Mouse (Mus musculus) ES-Bruce4 (cell line): ENCODE measurements around the gene 1700017N19Rik. TPM values are rescaled to one million over a fixed set of nuclear protein-coding genes. Genes with fewer than 3 reads are reported as not detected.

Source experiments
- H3K27ac ChIP-seq: 2 replicates; pipeline ENCODE4 v1.5.1; 2012; ENCODE audit warnings: low read length, inconsistent platforms; ENCODE audit not compliant: insufficient read depth
- H3K27me3 ChIP-seq: 2 replicates; pipeline ENCODE4 v1.6.1; 2012; ENCODE audit warnings: mild to moderate bottlenecking, low read length, inconsistent platforms; ENCODE audit not compliant: control insufficient read depth, poor library complexity, insufficient read depth, severe bottlenecking
- H3K36me3 ChIP-seq: 2 replicates; pipeline ENCODE4 v1.6.1; 2012; ENCODE audit warnings: inconsistent platforms, mild to moderate bottlenecking, low read length, moderate library complexity; ENCODE audit not compliant: control insufficient read depth, poor library complexity, insufficient read depth, severe bottlenecking
- H3K4me1 ChIP-seq: one replicate; pipeline ENCODE4 v1.8.1; 2011; ENCODE audit warnings: low read length; ENCODE audit not compliant: control insufficient read depth, insufficient read depth
- H3K4me3 ChIP-seq: 2 replicates; pipeline ENCODE4 v1.5.1; 2011; ENCODE audit warnings: low read depth, mild to moderate bottlenecking, low read length
- H3K9ac ChIP-seq: 2 replicates; pipeline ENCODE4 v1.6.1; 2012; ENCODE audit warnings: low read depth, mild to moderate bottlenecking, inconsistent platforms; ENCODE audit not compliant: poor library complexity, severe bottlenecking
- H3K9me3 ChIP-seq: replicated peaks from 2 replicates; pipeline ENCODE4 v1.6.1; 2012; ENCODE audit warnings: mild to moderate bottlenecking, low read length, inconsistent platforms; ENCODE audit not compliant: control insufficient read depth, poor library complexity, insufficient read depth, severe bottlenecking
- CTCF ChIP-seq: IDR thresholded peaks from one replicate; pipeline ENCODE4 v1.8.1; 2011; ENCODE audit warnings: low read depth, low read length
- EP300 ChIP-seq: IDR thresholded peaks from 2 replicates; pipeline ENCODE4 v1.6.1; 2011; ENCODE audit warnings: low read depth, low read length; ENCODE audit not compliant: insufficient read depth
- POLR2A ChIP-seq: IDR thresholded peaks from one replicate; pipeline ENCODE4 v1.8.1; 2011; ENCODE audit warnings: low read length; ENCODE audit not compliant: insufficient read depth
- polyA plus RNA-seq: library from polyadenylated mRNA; stranded (reverse); fragments of >200 nt; gene quantifications from 2 replicates; pipeline ENCODE4 v1.2.4, GENCODE M21; 2011; ENCODE audit warnings: low read depth; ENCODE audit not compliant: missing spikeins, insufficient read depth, insufficient read length

Gene 1700017N19Rik
- polyA plus RNA-seq, 1 experiment = not detected

GRCm38 (mm10) chr10:100604254-100604653 is 14.0 kb downstream of the 1700017N19Rik start:
- TF ChIP-seq CTCF = no peak
- no peak for TF ChIP-seq POLR2A
- TF ChIP-seq EP300 = no peak
- no peak overlapping the region for H3K9ac ChIP-seq
- no peaks in the 10 kb centered on the region for H3K4me1 ChIP-seq
- no peak overlapping the region for H3K4me3 ChIP-seq
- H3K36me3 ChIP-seq = no peaks in the 10 kb centered on the region
- H3K9me3 ChIP-seq = no peaks in the 10 kb centered on the region
- no peak overlapping the region for H3K27ac ChIP-seq
- no peaks in the 10 kb centered on the region for H3K27me3 ChIP-seq

GRCm38 (mm10) chr10:100617233-100617903 is 27.1 kb downstream of the 1700017N19Rik start:
- TF ChIP-seq CTCF (no peak), EP300 (no peak), POLR2A (no peak)
- Histone ChIP-seq H3K36me3 (no peaks in the 10 kb centered on the region), H3K27me3 (no peaks in the 10 kb centered on the region), H3K27ac (no peak overlapping the region), H3K4me1 (no peaks in the 10 kb centered on the region), H3K9ac (no peak overlapping the region), H3K9me3 (no peaks in the 10 kb centered on the region), H3K4me3 (no peak overlapping the region)

- no peak for TF ChIP-seq CTCF
- TF ChIP-seq POLR2A = no peak
- TF ChIP-seq EP300 = no peak
- Histone ChIP-seq H3K36me3 (no peaks in the 10 kb centered on the region), H3K9ac (no peak overlapping the region), H3K27ac (no peak overlapping the region), H3K4me1 (no peaks in the 10 kb centered on the region), H3K27me3 (no peaks in the 10 kb centered on the region), H3K9me3 (no peaks in the 10 kb centered on the region), H3K4me3 (no peak overlapping the region)
Measured at GRCm38 (mm10) chr10:100619474-100619873, 29.2 kb downstream of the 1700017N19Rik start.

GRCm38 (mm10) chr10:100620040-100620439 is 29.8 kb downstream of the 1700017N19Rik start:
- H3K4me3 ChIP-seq = no peak overlapping the region
- TF ChIP-seq POLR2A (no peak), CTCF (no peak)
- no peaks in the 10 kb centered on the region for H3K36me3 ChIP-seq
- no peaks in the 10 kb centered on the region for H3K9me3 ChIP-seq
- no peak overlapping the region for H3K27ac ChIP-seq
- H3K4me1 ChIP-seq = no peaks in the 10 kb centered on the region
- H3K27me3 ChIP-seq = no peaks in the 10 kb centered on the region
- no peak overlapping the region for H3K9ac ChIP-seq

GRCm38 (mm10) chr10:100622494-100622893 is 32.2 kb downstream of the 1700017N19Rik start:
- Histone ChIP-seq H3K9ac (no peak overlapping the region), H3K9me3 (no peaks in the 10 kb centered on the region), H3K27me3 (no peaks in the 10 kb centered on the region), H3K36me3 (no peaks in the 10 kb centered on the region), H3K4me3 (no peak overlapping the region), H3K27ac (no peak overlapping the region), H3K4me1 (no peaks in the 10 kb centered on the region)
- TF ChIP-seq EP300 (no peak), POLR2A (no peak), CTCF (no peak)

- TF ChIP-seq EP300 = no peak
- TF ChIP-seq CTCF = peak; percentile 60
- no peaks in the 10 kb centered on the region for H3K9me3 ChIP-seq
- no peaks in the 10 kb centered on the region for H3K4me1 ChIP-seq
- H3K27ac ChIP-seq = no peak overlapping the region
- no peaks in the 10 kb centered on the region for H3K27me3 ChIP-seq
- no peak overlapping the region for H3K9ac ChIP-seq
- no peak overlapping the region for H3K4me3 ChIP-seq
- H3K36me3 ChIP-seq = no peaks in the 10 kb centered on the region
Measured at GRCm38 (mm10) chr10:100629762-100630438, 39.6 kb downstream of the 1700017N19Rik start.
